Mouse (Mus musculus): ENCODE measurements around the gene Vmn1r16. TPM values are rescaled to one million over a fixed set of nuclear protein-coding genes. Genes with fewer than 3 reads are reported as not detected.

Gene Vmn1r16
- polyA plus RNA-seq (2014; fragmentation: Illumina TruSeq; extraction: RNeasy Lipid Tissue Mini Kit (QIAGEN cat#74804); ENCODE audit: low replicate concordance) = not detected

GRCm38 (mm10) chr6:57329394-57329793 is at the start of gene Vmn1r16:
TSS of gene Vmn1r16 (minus strand) at chr6:57329494.

GRCm38 (mm10) chr6:57363627-57364026 is 34.3 kb upstream of the Vmn1r16 start, which contains the start of gene Vmn1r17:
TSS of gene Vmn1r17 (minus strand) at chr6:57363727.

Other genes starting within 250 kb of the Vmn1r16 start
- gene Vmn1r10, start 220.0 kb downstream of the Vmn1r16 start, polyA plus RNA-seq (2014; fragmentation: Illumina TruSeq; extraction: RNeasy Lipid Tissue Mini Kit (QIAGEN cat#74804); ENCODE audit: low replicate concordance) = not detected
- not detected for gene Vmn1r11, start 196.0 kb downstream of the Vmn1r16 start, polyA plus RNA-seq (2014; fragmentation: Illumina TruSeq; extraction: RNeasy Lipid Tissue Mini Kit (QIAGEN cat#74804); ENCODE audit: low replicate concordance)
- gene Vmn1r12, start 172.6 kb downstream of the Vmn1r16 start, polyA plus RNA-seq (2014; fragmentation: Illumina TruSeq; extraction: RNeasy Lipid Tissue Mini Kit (QIAGEN cat#74804); ENCODE audit: low replicate concordance) = not detected
- gene Vmn1r13, start 126.2 kb downstream of the Vmn1r16 start, polyA plus RNA-seq (2014; fragmentation: Illumina TruSeq; extraction: RNeasy Lipid Tissue Mini Kit (QIAGEN cat#74804); ENCODE audit: low replicate concordance) = not detected
- gene Vmn1r14, start 97.8 kb downstream of the Vmn1r16 start, polyA plus RNA-seq (2014; fragmentation: Illumina TruSeq; extraction: RNeasy Lipid Tissue Mini Kit (QIAGEN cat#74804); ENCODE audit: low replicate concordance) = not detected
- not detected for gene Vmn1r15, start 71.5 kb downstream of the Vmn1r16 start, polyA plus RNA-seq (2014; fragmentation: Illumina TruSeq; extraction: RNeasy Lipid Tissue Mini Kit (QIAGEN cat#74804); ENCODE audit: low replicate concordance)
- not detected for gene Vmn1r17, start 34.2 kb upstream of the Vmn1r16 start, polyA plus RNA-seq (2014; fragmentation: Illumina TruSeq; extraction: RNeasy Lipid Tissue Mini Kit (QIAGEN cat#74804); ENCODE audit: low replicate concordance)
- not detected for gene Vmn1r18, start 66.3 kb upstream of the Vmn1r16 start, polyA plus RNA-seq (2014; fragmentation: Illumina TruSeq; extraction: RNeasy Lipid Tissue Mini Kit (QIAGEN cat#74804); ENCODE audit: low replicate concordance)
- not detected for gene Vmn1r19, start 74.3 kb upstream of the Vmn1r16 start, polyA plus RNA-seq (2014; fragmentation: Illumina TruSeq; extraction: RNeasy Lipid Tissue Mini Kit (QIAGEN cat#74804); ENCODE audit: low replicate concordance)
- gene Vmn1r20, start 99.4 kb upstream of the Vmn1r16 start, polyA plus RNA-seq (2014; fragmentation: Illumina TruSeq; extraction: RNeasy Lipid Tissue Mini Kit (QIAGEN cat#74804); ENCODE audit: low replicate concordance) = not detected
- gene Ppm1k, start 206.0 kb upstream of the Vmn1r16 start, polyA plus RNA-seq (2014; fragmentation: Illumina TruSeq; extraction: RNeasy Lipid Tissue Mini Kit (QIAGEN cat#74804); ENCODE audit: low replicate concordance) = 13.4 TPM

All from small intestine, adult 10 weeks (tissue).